Mouse (Mus musculus): ENCODE results near the gene Ift43. TPM values are rescaled to one million over a fixed set of nuclear protein-coding genes. Genes with fewer than 3 reads are reported as not detected.

Ift43 gene
- polyA plus RNA-seq, 2 experiments: 3.3 to 7.3 TPM

DNA sequence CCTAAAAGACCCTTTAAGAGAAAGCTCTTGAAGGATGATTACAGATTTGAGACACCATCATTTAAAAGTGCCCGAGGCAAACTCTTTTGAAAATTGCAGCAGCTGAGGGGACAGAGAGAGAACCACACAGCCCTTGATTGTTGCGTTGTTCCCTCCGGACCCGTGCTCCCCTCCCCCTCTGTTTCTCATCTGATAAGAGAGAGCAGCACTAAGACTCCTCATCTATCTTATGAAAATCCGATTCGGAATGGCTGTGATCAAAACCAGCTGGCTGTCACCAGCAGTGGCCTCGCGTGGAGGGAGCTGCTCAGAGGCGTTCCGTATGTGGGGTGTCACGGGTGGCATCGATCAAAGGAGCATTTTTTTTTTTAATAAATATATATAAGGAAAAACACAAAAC, 69.6 kb downstream of the Ift43 start:
- DNase-seq (ENCODE audit: low read depth in 3 of 3, low spot score in 3 of 3): no peak
- H3K9me3 ChIP-seq (ENCODE audit: control insufficient read depth, low read length): no peaks in the 10 kb centered on the region
- H3K4me1 ChIP-seq (replicated peaks; ENCODE audit: control insufficient read depth in 2 of 2, insufficient read depth in 2 of 2, low read length in 1 of 2): 0 out of 4 replicates have a peak, but pooled peaks cover 0 to 2% of the 10 kb centered on the region in 2 experiments
- H3K4me3 ChIP-seq (ENCODE audit: insufficient read depth in 1 of 2, low read depth in 2 of 2, low read length in 2 of 2): no peak overlapping the region
- no peak overlapping the region for H3K4me2 ChIP-seq (ENCODE audit: low read depth)
- no peak overlapping the region for H3K27ac ChIP-seq
- 63% methylated on average over 12 of the region's 12 CpGs for WGBS (ENCODE audit: insufficient replicate concordance)
- H3K9ac ChIP-seq (replicated peaks): no peak overlapping the region
- ATAC-seq (ENCODE audit: insufficient read depth): no peak
- no peaks in the 10 kb centered on the region for H3K27me3 ChIP-seq (ENCODE audit: control insufficient read depth, insufficient read depth, low read length)
- TF ChIP-seq CTCF (IDR thresholded peaks at IDR 0.05; ENCODE audit: low read depth) (no peak), EP300 (IDR thresholded peaks at IDR 0.05; ENCODE audit: low read depth) (no peak)
- H3K36me3 ChIP-seq (replicated peaks; ENCODE audit: control insufficient read depth, insufficient read depth, low read depth): no peaks in the 10 kb centered on the region

DNA sequence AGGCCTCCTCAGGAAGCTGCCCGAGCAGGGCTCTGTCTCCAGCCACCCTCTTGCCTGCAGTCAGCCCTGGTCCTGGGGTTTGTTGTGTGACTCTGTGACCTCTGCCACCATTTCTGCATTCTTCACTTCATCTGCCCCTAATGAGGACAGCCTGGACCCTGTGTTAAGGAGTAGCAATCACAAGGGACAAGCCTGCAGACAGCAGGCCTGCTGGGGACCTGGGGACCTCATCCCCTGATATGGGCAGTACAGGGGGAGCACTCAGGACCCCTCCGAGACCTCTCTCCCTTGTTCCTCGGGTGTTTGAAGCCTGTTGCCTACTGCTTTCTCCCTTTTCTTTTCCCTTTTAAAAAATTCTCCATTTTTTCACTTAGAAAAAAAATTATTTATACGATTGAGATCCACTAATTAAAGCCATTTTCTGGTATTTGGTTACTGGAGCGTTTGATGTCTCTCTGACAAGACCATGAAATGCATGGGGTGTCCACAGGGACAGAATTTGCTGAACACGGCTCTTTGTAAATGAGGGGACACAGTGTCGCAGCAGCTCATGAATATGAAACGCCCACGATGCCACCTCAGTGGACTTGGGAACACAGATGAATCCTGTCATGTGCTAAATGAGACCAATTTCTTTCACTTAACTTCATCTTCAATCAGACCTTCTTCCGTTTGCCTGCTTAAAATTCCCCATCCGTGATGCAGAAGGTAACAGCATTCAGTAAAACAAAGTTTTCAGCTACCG, 71.0 kb downstream of the Ift43 start:
- DNase-seq (ENCODE audit: low read depth in 3 of 3, low spot score in 3 of 3): no peak
- Histone ChIP-seq H3K27ac (no peak overlapping the region), H3K4me3 (ENCODE audit: insufficient read depth in 1 of 2, low read depth in 2 of 2, low read length in 2 of 2) (no peak overlapping the region), H3K27me3 (ENCODE audit: control insufficient read depth, insufficient read depth, low read length) (no peaks in the 10 kb centered on the region), H3K9ac (replicated peaks) (no peak overlapping the region), H3K4me2 (ENCODE audit: low read depth) (no peak overlapping the region), H3K9me3 (ENCODE audit: control insufficient read depth, low read length) (no peaks in the 10 kb centered on the region), H3K4me1 (replicated peaks; ENCODE audit: control insufficient read depth in 2 of 2, insufficient read depth in 2 of 2, low read length in 1 of 2) (0 out of 4 replicates have a peak, but pooled peaks cover 0 to 2% of the 10 kb centered on the region in 2 experiments), H3K36me3 (replicated peaks; ENCODE audit: control insufficient read depth, insufficient read depth, low read depth) (no peaks in the 10 kb centered on the region)
- TF ChIP-seq CTCF (IDR thresholded peaks at IDR 0.05; ENCODE audit: low read depth) (no peak), EP300 (IDR thresholded peaks at IDR 0.05; ENCODE audit: low read depth) (no peak)
- no peak for ATAC-seq (ENCODE audit: insufficient read depth)
- WGBS (ENCODE audit: insufficient replicate concordance): 70% methylated on average over 12 of the region's 12 CpGs

DNA sequence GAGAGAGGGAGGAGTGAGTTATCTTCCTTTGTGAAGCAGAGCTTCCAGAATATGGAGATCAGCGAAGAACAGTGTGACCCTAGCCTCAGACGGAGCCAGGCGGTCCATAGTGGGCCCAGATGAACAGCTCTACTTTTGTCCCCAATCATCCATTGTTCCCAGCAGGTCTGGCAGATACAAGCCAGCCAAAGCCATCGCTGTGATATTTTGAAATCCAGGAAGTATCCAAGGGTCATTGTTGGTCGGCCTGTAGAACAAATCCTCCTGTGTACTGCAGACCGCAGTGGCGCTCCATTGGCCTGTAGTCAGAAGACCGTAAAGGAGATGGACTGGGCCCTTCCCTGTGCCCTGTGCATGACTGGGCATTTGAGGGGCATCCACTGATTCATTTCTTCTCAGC, 72.8 kb downstream of the Ift43 start:
- TF ChIP-seq CTCF (IDR thresholded peaks at IDR 0.05; ENCODE audit: low read depth) (no peak), EP300 (IDR thresholded peaks at IDR 0.05; ENCODE audit: low read depth) (no peak)
- H3K4me1 ChIP-seq (replicated peaks; ENCODE audit: control insufficient read depth in 2 of 2, insufficient read depth in 2 of 2, low read length in 1 of 2): 0 out of 4 replicates have a peak, but pooled peaks cover 0 to 2% of the 10 kb centered on the region in 2 experiments
- DNase-seq (ENCODE audit: low read depth in 3 of 3, low spot score in 3 of 3): no peak
- 71% methylated on average over 8 of the region's 8 CpGs for WGBS (ENCODE audit: insufficient replicate concordance)
- no peaks in the 10 kb centered on the region for H3K27me3 ChIP-seq (ENCODE audit: control insufficient read depth, insufficient read depth, low read length)
- no peak overlapping the region for H3K27ac ChIP-seq
- no peak overlapping the region for H3K9ac ChIP-seq (replicated peaks)
- H3K4me2 ChIP-seq (ENCODE audit: low read depth): no peak overlapping the region
- H3K4me3 ChIP-seq (ENCODE audit: insufficient read depth in 1 of 2, low read depth in 2 of 2, low read length in 2 of 2): no peak overlapping the region
- no peak for ATAC-seq (ENCODE audit: insufficient read depth)
- no peaks in the 10 kb centered on the region for H3K36me3 ChIP-seq (replicated peaks; ENCODE audit: control insufficient read depth, insufficient read depth, low read depth)
- H3K9me3 ChIP-seq (ENCODE audit: control insufficient read depth, low read length): no peaks in the 10 kb centered on the region

DNA sequence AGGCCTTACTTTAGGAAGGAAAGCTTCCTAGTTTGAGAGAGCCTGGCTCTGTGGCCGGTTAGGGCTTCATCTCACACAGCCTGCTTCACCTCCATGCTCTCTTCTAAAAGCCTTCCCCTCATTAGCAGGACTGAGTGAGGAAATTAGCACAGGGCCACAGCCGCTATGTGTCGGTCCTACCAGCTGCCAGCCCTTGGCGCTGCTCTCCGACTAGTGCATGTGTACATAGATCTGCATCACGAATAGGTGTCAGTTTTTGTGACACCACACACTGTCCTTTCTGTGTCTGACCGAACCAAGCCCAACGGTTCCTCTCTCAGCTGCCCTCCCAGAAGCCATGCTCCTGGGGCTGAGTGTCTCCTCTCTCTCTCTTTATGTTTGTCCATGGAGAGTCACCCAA, 74.8 kb downstream of the Ift43 start:
- H3K36me3 ChIP-seq (replicated peaks; ENCODE audit: control insufficient read depth, insufficient read depth, low read depth): no peaks in the 10 kb centered on the region
- 78% methylated on average over 8 of the region's 8 CpGs for WGBS (ENCODE audit: insufficient replicate concordance)
- no peak for TF ChIP-seq CTCF (IDR thresholded peaks at IDR 0.05; ENCODE audit: low read depth)
- TF ChIP-seq EP300 (IDR thresholded peaks at IDR 0.05; ENCODE audit: low read depth): no peak

DNA sequence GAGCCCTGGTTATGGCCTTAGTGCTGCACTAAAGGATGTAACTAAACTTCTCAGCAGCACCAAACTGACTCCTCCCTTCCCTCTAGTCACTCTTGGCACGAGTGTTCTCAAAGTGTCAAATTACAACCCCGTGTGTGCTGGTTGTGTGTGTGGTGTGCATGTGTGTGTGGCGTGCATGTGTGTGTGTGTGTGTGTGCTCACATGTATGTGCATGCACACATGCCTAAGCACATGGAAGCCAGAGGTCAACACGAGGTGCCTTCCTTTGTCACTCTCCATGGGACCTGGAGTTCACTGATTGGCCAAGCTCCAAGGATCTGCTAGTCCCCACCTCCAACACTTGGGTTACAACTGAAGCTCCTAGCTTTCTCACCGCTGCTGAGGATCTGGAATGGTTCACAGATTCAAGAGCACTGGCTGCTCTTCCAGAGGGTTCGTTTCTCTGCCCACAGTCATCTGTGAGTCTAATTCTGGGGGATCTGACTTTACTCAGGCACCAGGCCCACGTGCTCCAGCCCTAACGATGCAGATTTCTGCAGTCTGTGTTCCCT, 75.6 kb downstream of the Ift43 start:
- Histone ChIP-seq H3K9me3 (ENCODE audit: control insufficient read depth, low read length) (no peaks in the 10 kb centered on the region), H3K4me2 (ENCODE audit: low read depth) (no peak overlapping the region), H3K27ac (no peak overlapping the region), H3K4me1 (replicated peaks; ENCODE audit: control insufficient read depth in 2 of 2, insufficient read depth in 2 of 2, low read length in 1 of 2) (no peaks in the 10 kb centered on the region), H3K9ac (replicated peaks) (no peak overlapping the region), H3K27me3 (ENCODE audit: control insufficient read depth, insufficient read depth, low read length) (no peaks in the 10 kb centered on the region), H3K36me3 (replicated peaks; ENCODE audit: control insufficient read depth, insufficient read depth, low read depth) (no peaks in the 10 kb centered on the region), H3K4me3 (ENCODE audit: insufficient read depth in 1 of 2, low read depth in 2 of 2, low read length in 2 of 2) (no peak overlapping the region)
- ATAC-seq (ENCODE audit: insufficient read depth) (no peak), DNase-seq (ENCODE audit: low read depth in 3 of 3, low spot score in 3 of 3) (no peak)
- 26% methylated on average over 8 of the region's 8 CpGs for WGBS (ENCODE audit: insufficient replicate concordance)
- TF ChIP-seq EP300 (IDR thresholded peaks at IDR 0.05; ENCODE audit: low read depth): no peak
- TF ChIP-seq CTCF (IDR thresholded peaks at IDR 0.05; ENCODE audit: low read depth): no peak

More for the DNA sequence above, 74.8 kb downstream of the Ift43 start:
- DNase-seq (ENCODE audit: low read depth in 3 of 3, low spot score in 3 of 3) (no peak), ATAC-seq (ENCODE audit: insufficient read depth) (no peak)
- no peak overlapping the region for H3K4me3 ChIP-seq (ENCODE audit: insufficient read depth in 1 of 2, low read depth in 2 of 2, low read length in 2 of 2)
- no peak overlapping the region for H3K27ac ChIP-seq
- H3K9ac ChIP-seq (replicated peaks): no peak overlapping the region
- no peaks in the 10 kb centered on the region for H3K4me1 ChIP-seq (replicated peaks; ENCODE audit: control insufficient read depth in 2 of 2, insufficient read depth in 2 of 2, low read length in 1 of 2)
- no peaks in the 10 kb centered on the region for H3K9me3 ChIP-seq (ENCODE audit: control insufficient read depth, low read length)
- H3K27me3 ChIP-seq (ENCODE audit: control insufficient read depth, insufficient read depth, low read length): no peaks in the 10 kb centered on the region
- no peak overlapping the region for H3K4me2 ChIP-seq (ENCODE audit: low read depth)
